Mouse (Mus musculus): ENCODE measurements around the gene Tcf7l1. TPM values are rescaled to one million over a fixed set of nuclear protein-coding genes. Genes with fewer than 3 reads are reported as not detected.

Gene Tcf7l1
- polyA plus RNA-seq, 1 experiment from 2014 or later, result 17.0 TPM

Other genes starting within 250 kb of the Tcf7l1 start
- gene Capg, start 244.9 kb downstream of the Tcf7l1 start, polyA plus RNA-seq (2014; fragmentation: Nextera tagmentation; extraction: Ambion mirVana), result 10.4 TPM in 2 replicates
- 17.7 and 18.5 TPM in 2 replicates for gene Elmod3, start 190.8 kb downstream of the Tcf7l1 start, polyA plus RNA-seq (2014; fragmentation: Nextera tagmentation; extraction: Ambion mirVana)
- 6.0 and 7.4 TPM in 2 replicates for gene Retsat, start 190.8 kb downstream of the Tcf7l1 start, polyA plus RNA-seq (2014; fragmentation: Nextera tagmentation; extraction: Ambion mirVana)
- 41.5 and 42.3 TPM in 2 replicates for gene Tgoln1, start 172.3 kb downstream of the Tcf7l1 start, polyA plus RNA-seq (2014; fragmentation: Nextera tagmentation; extraction: Ambion mirVana)
- gene Kcmf1, start 110.7 kb upstream of the Tcf7l1 start, polyA plus RNA-seq (2014; fragmentation: Nextera tagmentation; extraction: Ambion mirVana), result 35.3 and 45.9 TPM in 2 replicates
- 3,882 and 4,064 TPM in 2 replicates for gene Tmsb10, start 169.5 kb upstream of the Tcf7l1 start, polyA plus RNA-seq (2014; fragmentation: Nextera tagmentation; extraction: Ambion mirVana)

Data from hindbrain, embryonic 11.5 days (tissue).